Mouse (Mus musculus) MEL (cell line): ENCODE data around the gene Txndc17. TPM values are rescaled to one million over a fixed set of nuclear protein-coding genes. Genes with fewer than 3 reads are reported as not detected.

Experiments
- DNase-seq: peaks from one replicate; pipeline ENCODE4 v3.0.0; 2011; ENCODE audit warnings: low read depth, low spot score
- H3K27ac ChIP-seq: 2 replicates; pipeline ENCODE4 v1.5.1; 2012; ENCODE audit warnings: low read depth, mild to moderate bottlenecking, control low read depth, low read length, moderate library complexity; ENCODE audit not compliant: control insufficient read depth
- H3K27me3 ChIP-seq, 2 experiments: fragments of 150-350 bp in 1 of 2; sonication (generic) in 1 of 2; 2 replicates each; pipeline ENCODE4 v1.6.1; 2012; ENCODE audit warnings: low read length in 2 of 2, mild to moderate bottlenecking in 2 of 2, improper control_type of control experiment in 1 of 2, moderate library complexity in 1 of 2; ENCODE audit not compliant: insufficient read depth in 2 of 2, control insufficient read depth in 1 of 2
- H3K36me3 ChIP-seq, 2 experiments: 2 replicates each; pipeline ENCODE4 v1.6.1; 2012 to 2014; ENCODE audit warnings: low read length in 2 of 2, improper control_type of control experiment in 1 of 2, inconsistent platforms in 1 of 2, mild to moderate bottlenecking in 1 of 2; ENCODE audit not compliant: insufficient read depth in 2 of 2, control insufficient read depth in 1 of 2
- H3K4me1 ChIP-seq, 2 experiments: fragments of 150-350 bp in 1 of 2; sonication (generic) in 1 of 2; 2 replicates each; pipeline ENCODE4 v1.6.1; 2012; ENCODE audit warnings: low read length in 2 of 2, improper control_type of control experiment in 1 of 2, mild to moderate bottlenecking in 1 of 2; ENCODE audit not compliant: insufficient read depth in 2 of 2, control insufficient read depth in 1 of 2
- H3K4me3 ChIP-seq, 2 experiments: fragments of 150-350 bp in 1 of 2; sonication (generic) in 1 of 2; 2 replicates each; pipeline ENCODE4 v1.5.1; 2012; ENCODE audit warnings: low read depth in 2 of 2, low read length in 2 of 2, mild to moderate bottlenecking in 2 of 2, moderate library complexity in 2 of 2, control low read depth in 1 of 2, improper control_type of control experiment in 1 of 2; ENCODE audit not compliant: control insufficient read depth in 1 of 2, insufficient read depth in 1 of 2
- H3K79me2 ChIP-seq: 2 replicates; pipeline ENCODE4 v1.6.1; 2012; ENCODE audit warnings: mild to moderate bottlenecking, low read length, moderate library complexity; ENCODE audit not compliant: control insufficient read depth, poor library complexity, insufficient read depth
- H3K9ac ChIP-seq: 2 replicates; pipeline ENCODE4 v1.6.1; 2012; ENCODE audit warnings: low read depth, mild to moderate bottlenecking, control low read depth, low read length, moderate library complexity; ENCODE audit not compliant: control insufficient read depth, poor library complexity, severe bottlenecking
- H3K9me3 ChIP-seq: fragments of 150-350 bp; sonication (generic); replicated peaks from 2 replicates; pipeline ENCODE4 v1.6.1; 2012; ENCODE audit warnings: mild to moderate bottlenecking, low read length, improper control_type of control experiment, moderate library complexity; ENCODE audit not compliant: insufficient read depth
- CHD1 ChIP-seq: IDR thresholded peaks from 2 replicates; pipeline ENCODE4 v1.6.1; 2012; ENCODE audit warnings: low read depth, mild to moderate bottlenecking, inconsistent platforms, low read length, improper control_type of control experiment
- CTCF ChIP-seq, 3 experiments: IDR thresholded peaks in 2 of 3; conservative IDR thresholded peaks in 1 of 3; 2 replicates each; pipeline ENCODE4 v1.5.1; 2011 to 2012; ENCODE audit warnings: low read length in 3 of 3, low read depth in 2 of 3, mild to moderate bottlenecking in 2 of 3, improper control_type of control experiment in 1 of 3, inconsistent platforms in 1 of 3, mixed read lengths in 1 of 3, moderate library complexity in 1 of 3; ENCODE audit not compliant: control insufficient read depth in 1 of 3, insufficient read depth in 1 of 3, poor library complexity in 1 of 3, severe bottlenecking in 1 of 3
- E2F4 ChIP-seq: IDR thresholded peaks from 2 replicates; pipeline ENCODE4 v1.6.1; 2011; ENCODE audit warnings: low read depth, low read length, improper control_type of control experiment, borderline replicate concordance
- EP300 ChIP-seq, 2 experiments: IDR thresholded peaks; 2 replicates each; pipeline ENCODE4 v1.6.1; 2011; ENCODE audit warnings: improper control_type of control experiment in 2 of 2, low read length in 2 of 2, low read depth in 1 of 2, mild to moderate bottlenecking in 1 of 2
- ETS1 ChIP-seq: IDR thresholded peaks from 2 replicates; pipeline ENCODE4 v1.6.1; 2012; ENCODE audit warnings: low read depth, mild to moderate bottlenecking, inconsistent platforms, low read length, improper control_type of control experiment, moderate library complexity
- GABPA ChIP-seq: IDR thresholded peaks from 2 replicates; pipeline ENCODE4 v1.6.1; 2012; ENCODE audit warnings: low read depth, mild to moderate bottlenecking, inconsistent platforms, low read length, improper control_type of control experiment, moderate library complexity
- HCFC1 ChIP-seq: IDR thresholded peaks from 2 replicates; pipeline ENCODE4 v1.6.1; 2012; ENCODE audit warnings: low read depth, mild to moderate bottlenecking, inconsistent platforms, low read length, improper control_type of control experiment, moderate library complexity
- KAT2A ChIP-seq: conservative IDR thresholded peaks from 2 replicates; pipeline ENCODE4 v1.6.1; 2012; ENCODE audit warnings: low read depth, low read length, improper control_type of control experiment, inconsistent platforms
- MAFK ChIP-seq: IDR thresholded peaks from 2 replicates; pipeline ENCODE4 v1.6.1; 2011; ENCODE audit warnings: low read depth, mild to moderate bottlenecking, low read length, improper control_type of control experiment, borderline replicate concordance
- MAX ChIP-seq: IDR thresholded peaks from 2 replicates; pipeline ENCODE4 v1.6.1; 2011; ENCODE audit warnings: low read length, improper control_type of control experiment
- MYB ChIP-seq: IDR thresholded peaks from 2 replicates; pipeline ENCODE4 v1.6.1; 2011; ENCODE audit warnings: mild to moderate bottlenecking, low read depth, low read length, improper control_type of control experiment
- MYC ChIP-seq: IDR thresholded peaks from 2 replicates; pipeline ENCODE4 v1.6.1; 2011; ENCODE audit warnings: low read depth, mild to moderate bottlenecking, low read length, improper control_type of control experiment, moderate library complexity
- POLR2AphosphoS2 ChIP-seq: IDR thresholded peaks from 2 replicates; pipeline ENCODE4 v1.6.1; 2011; ENCODE audit warnings: low read length, improper control_type of control experiment
- RAD21 ChIP-seq: IDR thresholded peaks from 2 replicates; pipeline ENCODE4 v1.6.1; 2011; ENCODE audit warnings: mild to moderate bottlenecking, low read depth, low read length, improper control_type of control experiment
- SIN3A ChIP-seq: IDR thresholded peaks from 2 replicates; pipeline ENCODE4 v1.6.1; 2012; ENCODE audit warnings: low read length, improper control_type of control experiment, inconsistent platforms
- SMC3 ChIP-seq: IDR thresholded peaks from 2 replicates; pipeline ENCODE4 v1.6.1; 2011; ENCODE audit warnings: low read depth, low read length, improper control_type of control experiment
- TBP ChIP-seq: IDR thresholded peaks from 2 replicates; pipeline ENCODE4 v1.8.0; 2011; ENCODE audit warnings: low read depth, low read length, improper control_type of control experiment
- TCF12 ChIP-seq: IDR thresholded peaks from 2 replicates; pipeline ENCODE4 v1.6.1; 2014; ENCODE audit warnings: low read depth, mild to moderate bottlenecking, inconsistent platforms, low read length, improper control_type of control experiment, moderate library complexity
- ZC3H11A ChIP-seq: IDR thresholded peaks from 2 replicates; pipeline ENCODE4 v1.6.1; 2012; ENCODE audit warnings: low read depth, mild to moderate bottlenecking, inconsistent platforms, low read length, improper control_type of control experiment
- ZKSCAN1 ChIP-seq: IDR thresholded peaks from 2 replicates; pipeline ENCODE4 v1.6.1; 2012; ENCODE audit warnings: low read depth, mild to moderate bottlenecking, inconsistent platforms, low read length, improper control_type of control experiment, moderate library complexity
- ZMIZ1 ChIP-seq: IDR thresholded peaks from 2 replicates; pipeline ENCODE4 v1.6.1; 2012; ENCODE audit warnings: low read depth, mild to moderate bottlenecking, inconsistent platforms, low read length, improper control_type of control experiment, moderate library complexity
- polyA plus RNA-seq, 2 experiments: library from polyadenylated mRNA; stranded (reverse) in 1 of 2; unstranded in 1 of 2; fragments of >175 nt in 1 of 2; fragments of >200 nt in 1 of 2; gene quantifications; 2 replicates each; pipeline versions ENCODE4 v1.2.1 to v1.2.4; 2012; ENCODE audit warnings: low replicate concordance in 2 of 2, low read depth in 1 of 2; ENCODE audit not compliant: insufficient read length in 2 of 2, insufficient read depth in 1 of 2, missing spikeins in 1 of 2
- total RNA-seq: library from RNA; depleted of rRNA; stranded (reverse); fragments of 300-350 nt; gene quantifications from 2 replicates; pipeline ENCODE4 v1.2.3, GENCODE M21; 2012

Txndc17 gene
- total and polyA plus RNA-seq, 3 experiments: 194 to 196 TPM; not detected in 1

DNA sequence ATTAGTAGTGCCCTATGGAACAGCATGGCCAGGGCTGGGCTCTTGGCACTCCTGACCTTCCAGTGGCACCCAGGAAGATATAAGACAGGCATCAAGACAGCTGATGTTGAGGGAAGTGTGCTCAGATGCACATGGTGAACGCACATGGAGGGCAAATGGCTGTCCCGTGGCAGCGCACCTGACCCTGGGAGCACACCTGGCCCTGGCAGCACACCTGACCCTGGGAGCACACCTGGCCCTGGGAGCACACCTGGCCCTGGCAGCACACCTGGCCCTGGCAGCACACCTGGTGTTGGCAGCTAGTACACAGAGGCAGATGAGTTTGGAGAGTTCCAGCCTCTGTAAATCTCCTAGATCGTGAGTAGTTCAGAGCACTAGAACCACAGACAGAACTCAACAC is 21.2 kb downstream of the Txndc17 start:
- no peak for TF ChIP-seq MYB
- TF ChIP-seq CHD1: no peak
- no peak for TF ChIP-seq ZKSCAN1
- no peak for TF ChIP-seq CTCF (IDR thresholded peaks at IDR 0.05 in 2 of 3, conservative IDR thresholded peaks at IDR 0.05 in 1 of 3; ENCODE audit: control insufficient read depth in 1 of 3, insufficient read depth in 1 of 3, low read depth in 2 of 3, low read length in 3 of 3, poor library complexity in 1 of 3, severe bottlenecking in 1 of 3)
- Histone ChIP-seq H3K27me3 (peaks cover 25 to 27% of the 10 kb centered on the region in 2 experiments), H3K27ac (no peak overlapping the region)

DNA sequence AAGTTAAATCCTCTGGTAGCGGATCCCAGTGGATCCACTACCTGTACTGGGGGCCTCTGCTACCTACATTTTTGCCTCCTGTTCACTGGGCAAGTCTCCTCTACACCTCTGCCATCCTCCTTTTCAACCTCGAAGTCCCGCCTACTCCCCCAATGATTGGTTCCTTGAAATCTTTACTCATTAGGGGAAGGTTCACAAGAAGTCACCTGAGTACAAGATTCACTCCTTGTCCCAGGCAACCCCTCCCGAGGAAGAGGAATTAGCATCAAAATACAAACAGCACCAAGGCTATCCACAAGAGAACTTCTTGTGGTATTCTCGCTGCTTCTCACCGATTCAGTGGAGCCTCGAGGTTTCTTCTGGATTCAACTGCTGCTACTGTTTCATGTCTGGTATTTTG is 24.7 kb downstream of the Txndc17 start:
- Histone ChIP-seq H3K9ac (no peak overlapping the region), H3K4me3 (no peak overlapping the region), H3K4me1 (no peaks in the 10 kb centered on the region), H3K27ac (no peak overlapping the region), H3K79me2 (no peaks in the 10 kb centered on the region), H3K9me3 (no peaks in the 10 kb centered on the region), H3K27me3 (peaks cover 33 to 42% of the 10 kb centered on the region in 2 experiments), H3K36me3 (no peaks in the 10 kb centered on the region)
- TF ChIP-seq MYC (no peak), ETS1 (no peak), GABPA (no peak), ZMIZ1 (no peak), TCF12 (no peak), POLR2AphosphoS2 (no peak), RAD21 (no peak), MAFK (no peak), SMC3 (no peak), EP300 (IDR thresholded peaks at IDR 0.05; ENCODE audit: low read depth in 1 of 2, low read length in 2 of 2) (no peak), TBP (no peak)
- DNase-seq: no peak

More for the DNA sequence above, 21.2 kb downstream of the Txndc17 start:
- no peaks in the 10 kb centered on the region for H3K36me3 ChIP-seq
- H3K9ac ChIP-seq: no peak overlapping the region
- H3K9me3 ChIP-seq: no peaks in the 10 kb centered on the region
- peaks cover 0 to 5% of the 10 kb centered on the region in 2 experiments; a peak in 2 of 4 replicates for H3K4me1 ChIP-seq
- no peaks in the 10 kb centered on the region for H3K79me2 ChIP-seq
- H3K4me3 ChIP-seq: no peak overlapping the region
- DNase-seq: no peak

DNA sequence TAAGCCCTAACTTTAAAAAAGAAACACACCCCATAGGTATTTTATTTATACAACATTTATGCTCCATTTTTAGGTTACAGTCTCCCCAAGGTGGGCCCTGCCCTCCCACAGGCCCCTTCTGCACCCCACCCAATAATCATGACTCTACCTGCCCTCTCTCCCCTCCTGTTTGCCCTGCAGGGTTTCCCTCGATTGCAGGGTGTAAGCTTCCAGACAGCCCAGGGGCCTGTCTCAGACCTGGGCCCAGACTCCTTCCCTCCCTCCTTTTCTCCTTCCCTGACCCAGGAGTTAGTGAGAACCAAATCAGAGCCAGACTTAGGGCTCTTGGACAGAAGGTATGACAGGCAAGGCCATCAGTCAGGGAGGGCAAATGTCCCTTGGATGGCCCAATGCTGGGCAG is 25.6 kb downstream of the Txndc17 start:
- Histone ChIP-seq H3K9me3 (no peaks in the 10 kb centered on the region), H3K4me3 (no peak overlapping the region), H3K36me3 (no peaks in the 10 kb centered on the region), H3K27ac (no peak overlapping the region), H3K79me2 (no peaks in the 10 kb centered on the region), H3K4me1 (no peaks in the 10 kb centered on the region), H3K27me3 (peaks cover 33 to 41% of the 10 kb centered on the region in 2 experiments), H3K9ac (no peak overlapping the region)
- TF ChIP-seq KAT2A (no peak), SIN3A (no peak), E2F4 (no peak), ZMIZ1 (no peak), ZC3H11A (no peak), HCFC1 (no peak), MAX (no peak), CHD1 (no peak), TCF12 (no peak)
- no peak for DNase-seq
